Mouse (Mus musculus): ENCODE measurements around the gene Smurf1.

Smurf1 gene

DNA sequence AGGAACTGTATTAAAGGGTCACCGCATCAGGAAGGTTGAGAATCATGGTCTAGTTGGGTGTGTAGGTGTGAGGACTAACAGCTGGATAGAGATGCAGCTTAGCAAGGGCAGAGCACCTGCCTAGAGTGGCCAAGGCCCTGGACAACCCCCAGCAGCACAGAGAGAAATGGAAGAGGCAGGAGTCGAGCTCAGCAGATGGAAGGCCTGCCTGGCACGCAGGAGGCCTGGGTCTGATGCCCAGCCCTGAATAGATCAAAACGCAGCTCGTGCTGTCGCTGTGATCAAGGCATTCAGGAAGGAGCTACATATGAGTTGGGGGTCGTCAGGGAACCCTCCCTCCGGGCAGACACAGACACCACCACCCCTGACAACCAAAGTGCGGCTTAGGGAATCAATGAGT is 7.4 kb downstream of the Smurf1 start:
- no peak for DNase-seq (ENCODE audit: low read depth in 2 of 2, low spot score in 2 of 2)

DNA sequence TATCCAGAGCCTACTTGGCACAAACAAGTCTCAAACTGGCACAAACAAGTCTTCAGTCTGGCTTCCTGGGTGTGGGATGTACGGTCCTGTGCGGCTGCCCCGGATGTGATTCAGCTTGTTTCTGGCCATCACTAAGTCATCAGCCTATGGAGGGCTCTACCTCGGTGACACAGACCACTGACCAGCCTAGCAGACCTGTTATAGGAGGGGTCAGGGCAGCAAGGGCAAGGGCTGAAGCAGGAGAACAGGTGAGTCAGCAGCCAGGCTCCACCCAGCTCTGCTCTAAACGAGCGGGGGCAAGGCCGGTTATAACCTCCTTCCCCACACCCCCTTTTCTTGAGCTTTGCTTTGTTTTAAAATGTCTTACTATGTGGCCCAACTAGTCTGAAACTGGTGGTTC is 11.2 kb downstream of the Smurf1 start:
- no peak for DNase-seq (ENCODE audit: low read depth in 2 of 2, low spot score in 2 of 2)

DNA sequence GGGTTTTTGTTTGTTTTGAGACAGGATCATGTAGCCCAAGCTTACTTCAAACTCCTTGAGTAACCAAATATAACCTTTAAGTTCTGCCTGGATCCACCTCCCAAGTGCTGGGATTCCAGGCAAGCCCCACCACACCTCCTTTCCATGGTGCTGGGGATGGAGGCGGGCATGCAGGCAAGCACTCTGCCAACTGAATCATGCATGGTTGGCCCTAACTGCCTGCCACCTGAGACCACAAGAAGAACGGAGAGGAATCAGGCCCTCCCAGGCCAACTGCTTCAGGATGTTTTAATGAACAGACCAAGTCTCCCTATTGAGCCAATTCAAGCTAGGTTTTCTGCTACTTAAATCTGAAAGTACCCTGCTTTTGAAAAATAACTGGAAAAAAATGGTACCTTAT is 13.1 kb downstream of the Smurf1 start:
- no peak for DNase-seq (ENCODE audit: low read depth in 2 of 2, low spot score in 2 of 2)

DNA sequence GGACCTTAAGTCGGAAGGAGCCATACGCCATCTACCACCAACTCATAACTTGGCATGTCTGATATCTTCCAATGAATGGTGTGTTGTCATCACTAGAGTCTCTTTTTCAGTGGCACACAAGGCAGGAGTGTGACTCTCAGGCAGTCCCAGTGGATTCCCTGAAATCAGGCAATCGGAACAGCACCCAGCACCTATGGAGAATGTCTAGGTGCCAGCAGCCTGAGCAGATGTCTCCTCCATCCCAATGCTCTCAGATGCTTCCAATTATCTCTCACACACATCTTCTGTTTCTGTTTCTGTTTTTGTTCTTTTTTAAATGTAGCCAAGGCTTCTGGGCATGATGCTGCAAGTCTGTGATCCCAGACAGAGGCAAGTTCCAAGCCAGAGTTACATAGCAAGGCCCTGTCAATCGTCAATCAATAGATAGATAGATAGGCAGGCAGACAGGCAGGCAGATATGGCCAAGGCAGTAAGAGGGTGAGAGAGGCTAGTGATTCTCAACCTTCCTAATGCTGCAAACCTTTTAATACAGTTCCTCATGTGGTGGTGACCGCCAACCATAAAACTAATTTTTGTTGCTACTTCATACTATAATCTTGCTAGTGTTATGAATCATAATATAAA is 15.1 kb downstream of the Smurf1 start:
- no peak for DNase-seq (ENCODE audit: low read depth in 2 of 2, low spot score in 2 of 2)

DNA sequence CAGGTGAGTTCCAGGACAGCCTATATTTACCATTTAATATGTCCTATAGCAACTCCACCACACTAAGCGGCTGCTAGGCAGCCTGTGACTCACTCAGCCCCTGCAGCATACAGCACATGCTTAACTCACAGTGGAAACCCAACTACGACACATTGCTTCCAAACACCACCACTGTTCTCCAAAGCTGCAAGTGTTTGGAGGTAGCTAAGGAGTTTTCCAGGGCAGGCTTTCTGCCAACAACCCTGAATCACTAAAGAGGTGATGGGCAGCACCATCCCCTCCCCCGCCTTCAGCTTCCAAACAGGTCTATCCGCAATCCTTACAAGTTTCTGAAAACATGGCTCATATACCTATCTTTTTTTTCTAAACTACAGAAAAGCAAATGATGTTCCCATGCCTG is 15.8 kb downstream of the Smurf1 start:
- DNase-seq (ENCODE audit: low read depth in 2 of 2, low spot score in 2 of 2) = no peak

DNA sequence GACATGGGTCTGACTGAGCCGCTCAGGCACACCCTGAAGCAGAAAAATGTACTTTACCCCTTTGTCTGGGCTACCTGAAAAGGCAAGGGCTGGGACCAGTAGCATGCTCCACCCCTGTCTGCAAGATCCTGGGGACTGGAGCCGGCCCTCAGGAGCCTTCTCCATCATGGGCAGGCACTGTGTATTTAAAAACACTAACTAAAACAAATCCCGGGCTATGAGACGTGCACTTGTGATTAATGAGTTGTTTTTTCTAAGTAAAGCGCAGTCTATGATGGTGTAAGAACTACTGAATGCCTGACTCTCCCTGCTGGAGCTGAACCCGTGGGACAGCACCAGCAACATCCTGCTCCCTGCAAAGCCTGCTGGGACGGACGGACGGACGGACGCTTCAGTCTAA is 17.2 kb downstream of the Smurf1 start:
- no peak for DNase-seq (ENCODE audit: low read depth in 2 of 2, low spot score in 2 of 2)

DNA sequence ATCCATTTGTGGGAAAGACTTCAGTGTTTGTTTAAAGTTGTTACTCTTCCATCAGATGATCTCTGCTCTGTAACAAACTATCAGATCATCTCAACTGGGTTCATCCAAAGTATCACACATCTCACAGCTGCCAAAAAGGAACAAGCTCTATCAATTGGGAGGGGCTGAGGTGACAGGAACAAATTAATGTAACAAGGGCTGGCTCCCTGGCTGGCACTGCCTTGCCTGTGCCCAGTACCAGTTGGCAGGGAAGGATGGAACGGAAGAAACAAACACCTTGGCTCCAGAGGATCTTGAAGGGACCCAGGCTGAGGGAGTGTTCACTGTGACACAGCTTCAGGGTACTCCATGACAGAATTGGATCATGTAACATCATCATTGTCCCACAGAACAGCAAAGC is 17.6 kb downstream of the Smurf1 start:
- DNase-seq (ENCODE audit: low read depth in 2 of 2, low spot score in 2 of 2) = no peak

DNA sequence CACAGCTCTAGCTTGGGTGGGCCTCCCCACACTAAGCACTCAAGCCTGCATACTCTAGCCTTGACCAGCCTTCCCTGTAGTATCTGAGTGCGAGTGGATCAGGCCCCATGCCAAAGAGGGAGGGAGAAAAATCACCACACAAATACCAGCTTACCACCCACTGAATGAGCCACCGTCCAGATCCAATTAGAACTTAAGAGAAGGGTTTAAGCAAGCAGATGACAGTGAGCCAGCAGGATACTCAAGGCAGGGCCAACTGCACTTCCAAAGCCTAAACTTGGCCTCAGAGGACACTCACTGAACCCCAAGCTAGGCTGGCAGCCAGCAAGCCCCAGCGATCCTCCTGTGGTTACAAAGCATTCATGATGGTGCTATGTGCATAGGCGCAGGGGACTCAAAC is 19.6 kb downstream of the Smurf1 start:
- no peak for DNase-seq (ENCODE audit: low read depth in 2 of 2, low spot score in 2 of 2)

DNA sequence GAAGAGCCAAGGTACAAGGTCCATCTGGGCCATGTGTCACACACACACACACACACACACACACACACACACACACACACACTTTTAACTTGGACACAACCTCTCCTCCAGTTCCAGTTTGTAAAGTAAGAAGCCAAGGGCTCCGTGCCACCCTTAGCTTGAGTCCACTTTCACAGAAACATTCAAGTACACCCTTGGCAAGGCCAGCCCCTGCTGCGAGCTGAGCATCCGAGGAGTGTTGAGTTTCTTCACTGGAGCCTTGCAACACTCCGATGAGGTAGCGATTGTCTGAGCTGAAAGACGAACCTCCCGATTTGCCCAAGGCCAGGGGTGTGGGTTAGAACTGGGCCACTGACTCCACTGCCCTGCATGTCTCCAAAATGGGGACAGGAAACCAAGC is 20.7 kb downstream of the Smurf1 start:
- DNase-seq (ENCODE audit: low read depth in 2 of 2, low spot score in 2 of 2) = no peak

DNA sequence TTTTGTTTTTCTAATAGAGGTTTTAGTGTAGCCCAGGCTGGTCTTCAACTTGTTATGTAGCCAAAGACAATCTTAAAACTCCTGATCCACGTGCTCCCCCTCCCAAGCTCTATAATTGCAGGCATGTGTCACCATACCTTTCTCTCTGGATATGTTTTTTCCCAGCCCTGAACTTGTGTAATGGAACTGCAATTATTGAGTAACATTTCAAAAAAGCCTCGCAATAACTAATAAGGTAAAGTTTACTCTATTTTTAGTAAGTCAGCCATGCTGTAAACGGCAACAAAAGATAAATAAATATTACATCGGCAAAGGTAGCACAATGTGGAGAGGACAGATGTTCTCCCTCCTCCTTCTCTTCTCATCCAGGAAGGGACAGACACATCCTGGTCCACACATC is 21.3 kb downstream of the Smurf1 start:
- no peak for DNase-seq (ENCODE audit: low read depth in 2 of 2, low spot score in 2 of 2)

DNA sequence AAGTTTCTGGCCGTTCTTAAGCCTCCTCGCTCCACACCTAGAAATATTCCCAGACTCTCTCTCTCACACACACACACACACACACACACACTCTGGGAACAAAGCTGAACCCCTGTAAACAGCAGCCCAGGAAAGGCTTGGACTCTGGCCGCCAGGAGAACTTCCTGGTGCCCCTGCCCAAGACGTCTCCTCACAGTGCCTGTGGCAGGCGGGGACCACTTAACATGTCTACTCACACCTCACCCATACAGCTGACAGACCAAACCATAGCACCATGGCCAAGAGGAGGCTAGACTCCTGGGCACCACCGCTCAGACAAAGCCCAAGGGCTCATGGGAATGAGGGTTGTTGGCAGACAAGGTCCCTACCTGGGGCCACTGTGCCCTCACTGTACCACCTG is 22.3 kb downstream of the Smurf1 start:
- no peak for DNase-seq (ENCODE audit: low read depth in 2 of 2, low spot score in 2 of 2)

DNA sequence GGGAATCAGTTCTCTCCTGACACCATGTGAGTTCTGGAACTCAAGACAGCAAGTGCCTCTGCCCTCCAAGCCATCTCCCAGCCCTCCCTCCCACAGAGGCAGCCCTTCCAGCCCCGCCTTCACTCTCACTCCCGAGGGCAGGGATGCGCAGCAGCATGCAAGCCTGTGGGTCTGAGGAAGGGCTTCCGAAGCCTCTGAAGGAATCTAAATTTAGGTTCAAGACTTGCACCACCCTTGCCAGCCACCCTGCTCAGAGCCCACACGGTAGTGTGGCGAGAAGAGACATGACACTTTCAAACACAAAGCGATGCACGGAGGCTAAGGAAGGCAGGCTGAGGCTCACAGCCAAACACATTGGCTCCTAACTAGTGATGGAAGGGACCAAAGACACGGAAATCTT is 23.2 kb downstream of the Smurf1 start:
- no peak for DNase-seq (ENCODE audit: low read depth in 2 of 2, low spot score in 2 of 2)

DNA sequence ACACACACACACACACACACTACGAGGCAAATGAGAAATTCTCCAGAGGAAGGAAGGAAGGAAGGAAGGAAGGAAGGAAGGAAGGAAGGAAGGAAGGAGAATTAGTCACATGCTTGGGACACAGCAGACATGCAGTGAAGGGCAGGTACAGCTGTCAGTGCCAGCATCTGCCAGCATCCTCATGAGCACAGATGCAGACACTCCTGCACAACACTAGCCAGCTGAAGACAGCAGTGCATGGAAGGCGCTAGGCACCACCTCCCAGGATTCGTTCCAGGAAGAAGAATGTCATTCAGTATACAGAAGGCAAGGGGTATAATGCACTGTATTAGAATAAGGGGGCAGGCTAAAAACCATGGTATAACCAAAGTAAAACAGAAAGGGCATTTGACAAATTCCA is 24.7 kb downstream of the Smurf1 start:
- no peak for DNase-seq (ENCODE audit: low read depth in 2 of 2, low spot score in 2 of 2)

DNA sequence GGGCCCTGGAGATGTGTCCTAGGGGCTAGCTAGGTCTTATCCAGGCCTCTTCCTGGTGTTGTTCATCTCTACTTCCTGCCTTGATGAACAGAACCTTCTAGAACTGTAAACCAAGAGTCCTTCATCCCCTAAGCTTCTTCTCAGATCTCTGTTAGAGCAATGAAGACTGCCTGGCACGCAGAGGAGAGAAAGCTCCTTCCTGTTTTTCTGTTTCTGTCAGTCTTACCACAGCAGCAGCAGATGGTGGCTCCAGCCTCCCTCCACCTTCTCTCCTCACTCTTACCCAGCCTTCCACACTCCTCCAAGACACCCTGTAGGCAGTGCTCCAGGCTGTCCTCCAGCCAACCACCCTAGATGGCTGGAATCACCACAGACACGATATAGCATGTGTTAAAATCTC is 28.3 kb downstream of the Smurf1 start:
- DNase-seq (ENCODE audit: low read depth in 2 of 2, low spot score in 2 of 2) = peak in 1 of 2 experiments; percentile 50

DNA sequence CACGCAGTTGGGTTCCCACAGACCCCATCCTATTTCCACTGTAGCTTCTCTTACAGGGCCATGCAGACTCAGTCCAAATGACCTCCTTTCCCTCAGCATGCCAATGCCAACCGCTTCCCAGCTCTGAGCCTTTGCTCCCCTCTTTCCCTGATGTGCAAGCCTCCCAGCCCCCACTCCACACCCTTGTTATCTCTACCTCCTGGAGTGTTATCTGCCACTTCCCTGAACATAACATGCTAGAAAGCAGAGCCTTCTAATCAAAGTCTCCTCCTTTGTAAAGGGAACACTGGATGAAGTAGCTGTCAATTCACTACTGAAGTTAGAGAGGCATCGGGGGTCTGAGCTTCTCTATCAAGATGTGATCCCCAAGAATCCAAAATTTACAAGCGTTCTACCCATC is 32.2 kb downstream of the Smurf1 start:
- DNase-seq (ENCODE audit: low read depth in 2 of 2, low spot score in 2 of 2) = no peak

DNA sequence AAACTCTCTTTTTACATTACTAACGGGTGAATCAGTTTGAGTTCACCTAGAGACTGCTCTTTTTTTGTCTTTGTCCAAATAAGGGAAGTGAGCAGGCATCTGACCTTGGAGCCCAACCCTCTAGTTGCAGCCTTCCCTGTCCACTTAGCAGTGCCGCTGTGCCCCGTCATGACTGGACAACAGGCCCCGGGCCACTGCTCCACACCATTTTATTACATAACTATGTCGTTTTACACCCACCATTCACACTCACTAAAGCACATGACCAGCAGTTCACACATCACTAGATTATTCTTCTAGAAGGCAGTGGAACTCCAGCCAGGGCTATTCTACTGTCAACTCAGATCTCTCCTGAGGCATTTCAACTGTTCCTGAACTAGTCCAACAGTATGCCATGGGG is 33.8 kb downstream of the Smurf1 start:
- no peak for DNase-seq (ENCODE audit: low read depth in 2 of 2, low spot score in 2 of 2)

DNA sequence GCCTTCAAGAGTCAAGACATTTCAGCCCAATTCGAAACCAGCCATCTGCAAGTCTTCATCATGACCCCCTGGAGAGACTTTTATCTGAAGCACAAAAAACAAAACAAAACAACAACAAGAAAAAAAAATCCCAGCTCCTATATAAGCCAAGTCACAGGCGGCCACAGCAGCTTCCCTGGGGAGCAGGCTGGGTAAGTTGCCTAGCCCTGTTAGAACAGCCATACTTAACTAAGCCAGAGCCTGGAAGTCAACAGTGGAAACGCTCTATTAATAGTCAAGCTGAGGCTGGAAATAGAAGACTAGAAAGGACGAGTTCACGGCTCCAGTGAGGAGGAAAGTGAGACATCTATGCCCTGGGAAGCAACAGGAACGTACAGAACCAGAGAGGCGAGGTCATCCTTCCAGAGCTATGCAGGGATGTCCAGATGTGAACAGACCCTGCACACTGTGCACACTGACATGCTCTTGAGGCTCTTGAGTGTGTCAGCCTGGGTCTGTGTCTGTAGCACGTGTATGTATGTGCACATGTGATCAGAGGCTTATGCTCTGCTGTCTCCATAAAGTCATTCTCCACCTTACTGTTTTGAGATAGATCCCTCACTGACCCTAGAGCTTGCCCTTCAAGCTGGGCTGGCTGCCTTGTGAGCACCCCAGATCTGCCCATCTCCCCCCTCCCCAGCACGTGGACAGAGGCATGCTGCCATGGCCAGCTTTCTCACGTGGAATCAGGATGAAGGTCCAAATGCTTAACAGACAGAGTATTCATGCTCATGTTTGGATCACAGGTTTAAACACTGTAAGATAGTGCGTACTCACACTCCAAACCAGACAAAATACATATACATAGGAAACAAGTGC is 36.6 kb downstream of the Smurf1 start:
- DNase-seq (ENCODE audit: low read depth in 2 of 2, low spot score in 2 of 2) = no peak

DNA sequence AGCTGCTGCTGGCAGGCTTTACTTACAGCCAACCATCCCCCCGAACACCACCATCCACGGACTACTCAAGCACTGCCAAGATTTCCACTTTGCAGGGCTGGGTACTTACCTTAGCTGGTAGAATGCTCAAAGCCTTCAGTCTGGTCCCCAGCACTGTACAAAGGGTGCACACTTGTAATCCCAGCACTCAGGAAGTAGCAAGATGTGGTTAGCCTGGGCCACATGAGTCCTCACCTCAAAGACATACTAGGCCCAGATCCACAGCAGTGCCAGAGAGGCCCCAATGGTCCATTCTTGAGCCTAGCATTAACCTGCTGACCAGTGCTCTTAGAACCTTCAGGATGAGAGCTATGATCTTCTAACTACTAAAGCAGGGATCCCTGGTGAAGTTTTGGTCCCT is 39.4 kb downstream of the Smurf1 start:
- DNase-seq (ENCODE audit: low read depth in 2 of 2, low spot score in 2 of 2) = peak in 1 of 2 experiments; percentile 26

DNA sequence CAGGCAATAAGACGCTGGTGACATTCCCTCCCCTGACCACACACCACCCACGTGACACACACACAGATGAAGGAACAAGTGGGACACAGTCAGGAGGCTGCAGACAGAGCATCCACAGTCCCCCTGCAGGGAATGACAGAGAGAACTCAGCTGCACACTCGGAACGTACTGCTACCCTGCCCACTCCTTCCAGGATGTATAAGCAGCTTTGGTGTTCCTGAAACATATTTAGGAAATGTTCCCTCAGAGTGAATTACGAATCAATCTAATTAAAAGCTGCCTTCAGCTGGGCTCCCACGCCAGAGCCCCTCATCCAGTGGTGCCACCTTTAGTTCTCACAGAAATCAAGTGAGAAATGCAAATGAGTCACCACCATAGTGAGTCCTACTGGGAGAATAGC is 42.3 kb downstream of the Smurf1 start:
- no peak for DNase-seq (ENCODE audit: low read depth in 2 of 2, low spot score in 2 of 2)

DNA sequence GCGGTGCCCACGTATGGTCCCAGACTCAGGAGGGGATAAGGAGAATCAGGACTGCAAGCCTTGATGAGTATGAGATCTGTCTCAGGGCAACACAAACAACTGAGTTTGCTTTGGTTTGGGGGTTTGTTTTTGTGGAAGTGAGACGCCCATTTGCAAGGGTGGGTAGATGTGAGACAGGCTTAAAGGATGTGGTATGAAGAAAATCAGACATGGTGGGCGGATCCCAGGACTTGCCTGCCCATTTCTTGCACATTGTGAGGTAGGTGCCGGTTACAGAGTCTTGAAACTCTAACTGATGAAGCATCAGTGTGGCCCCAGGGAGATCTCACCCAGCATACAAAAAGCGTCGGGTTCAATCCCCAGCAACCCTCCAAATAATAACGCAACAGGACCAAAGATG is 45.9 kb downstream of the Smurf1 start:
- peak; percentile 48 to 71 for DNase-seq (ENCODE audit: low read depth in 2 of 2, low spot score in 2 of 2)

DNA sequence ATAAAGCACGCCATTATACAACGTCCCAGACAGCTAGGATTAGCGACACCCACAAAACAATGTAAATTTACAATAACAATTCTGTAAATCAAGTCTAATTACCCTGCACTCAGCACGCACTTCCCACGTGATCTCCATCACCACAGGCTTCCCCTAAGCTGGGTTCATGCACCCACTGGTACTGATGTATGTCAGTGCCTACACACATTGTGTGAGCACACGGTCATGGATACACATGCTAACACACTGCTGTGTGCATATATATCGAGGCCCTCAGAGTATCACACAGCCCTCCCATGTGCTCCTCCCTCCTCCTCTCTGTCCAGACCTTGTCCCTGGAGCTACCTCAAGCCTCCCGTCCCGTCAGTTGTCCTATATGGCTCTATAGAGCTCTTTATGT is 46.5 kb downstream of the Smurf1 start:
- DNase-seq (ENCODE audit: low read depth in 2 of 2, low spot score in 2 of 2) = no peak

DNA sequence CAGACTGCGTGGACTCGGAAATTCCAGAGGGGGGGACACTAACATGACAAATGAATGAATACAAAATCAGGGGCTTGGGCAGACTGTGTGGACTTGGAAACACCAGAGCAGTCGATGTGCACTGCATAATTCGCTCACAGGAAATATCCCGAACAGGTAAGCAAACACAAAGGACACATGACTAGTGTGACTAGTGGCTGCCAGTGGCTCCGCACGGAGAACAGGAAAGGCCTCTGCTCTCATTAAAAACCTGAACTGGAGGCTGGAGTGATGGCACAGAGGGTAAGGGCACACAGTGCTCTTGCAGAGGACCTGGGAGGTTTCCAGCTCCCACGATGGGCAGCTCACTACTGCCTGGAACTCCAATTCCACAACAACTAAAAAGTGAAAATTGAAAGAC is 47.4 kb downstream of the Smurf1 start:
- DNase-seq (ENCODE audit: low read depth in 2 of 2, low spot score in 2 of 2) = no peak

DNA sequence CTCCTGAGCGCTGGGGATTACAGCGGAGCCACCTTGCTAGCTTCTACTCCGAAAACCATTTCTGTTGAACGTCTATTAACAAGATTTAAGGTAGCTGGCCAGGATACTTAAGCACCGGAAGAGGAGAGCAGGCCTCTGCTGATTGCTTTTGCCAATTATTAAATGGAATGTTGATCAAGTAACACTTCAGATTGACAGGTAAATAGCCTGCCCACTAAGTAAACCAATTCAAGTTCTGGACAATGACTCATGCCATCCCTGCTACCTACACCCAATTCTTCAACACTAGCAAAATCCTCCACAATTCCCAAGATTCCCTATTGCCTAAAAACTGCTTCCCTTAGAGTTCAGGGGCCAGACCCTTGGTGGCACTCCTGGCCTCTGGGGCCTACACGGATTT is 48.5 kb downstream of the Smurf1 start:
- DNase-seq (ENCODE audit: low read depth in 2 of 2, low spot score in 2 of 2) = no peak
